Mouse (Mus musculus): ENCODE measurements around the gene 4933428G20Rik. TPM values are rescaled to one million over a fixed set of nuclear protein-coding genes. Genes with fewer than 3 reads are reported as not detected.

The 4933428G20Rik gene
- total RNA-seq, 2 experiments from 2014 or later, result not detected

DNA sequence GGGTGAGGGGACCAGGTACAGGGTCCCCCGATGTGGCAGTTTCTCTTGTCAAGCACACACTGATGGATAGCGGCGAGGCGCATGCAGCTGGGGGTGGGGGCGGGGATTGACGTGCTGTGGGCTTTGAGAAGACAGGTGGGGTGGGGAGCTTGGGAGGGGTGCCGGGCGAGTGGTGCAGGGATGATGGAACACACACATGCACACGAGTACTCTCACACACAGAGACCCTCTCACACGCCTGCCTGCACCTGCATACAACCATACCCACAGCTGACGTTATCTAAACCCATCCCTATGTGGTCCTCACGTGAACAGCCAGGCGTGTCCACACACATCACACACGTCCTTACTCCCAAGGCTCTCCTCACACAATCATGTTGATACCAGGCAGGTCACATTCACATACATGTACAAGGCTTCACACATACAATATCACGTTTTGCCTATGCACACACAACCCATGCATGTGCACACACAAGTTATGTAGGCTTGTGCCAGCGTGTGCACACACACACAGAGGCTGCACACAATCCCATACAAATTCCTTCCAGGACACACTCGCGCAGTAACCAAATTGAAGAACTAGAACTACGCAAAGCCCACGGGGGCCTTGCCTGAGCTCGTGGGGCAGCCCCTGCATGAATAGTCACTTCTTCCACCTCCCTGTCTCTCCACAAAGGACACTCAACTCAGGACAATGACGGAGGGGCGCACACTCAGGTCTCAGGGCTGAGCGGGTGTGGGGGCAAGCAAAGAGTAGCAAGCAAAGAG lies 9.8 kb upstream of the 4933428G20Rik start:
- ATAC-seq (replicated peaks; ENCODE audit: low FRiP score, poor library complexity, severe bottlenecking), result no peak

GRCm38 (mm10) chr11:97509058-97509457 lies 8.9 kb upstream of the 4933428G20Rik start:
- ATAC-seq (replicated peaks; ENCODE audit: low FRiP score, poor library complexity, severe bottlenecking), result no peak

DNA sequence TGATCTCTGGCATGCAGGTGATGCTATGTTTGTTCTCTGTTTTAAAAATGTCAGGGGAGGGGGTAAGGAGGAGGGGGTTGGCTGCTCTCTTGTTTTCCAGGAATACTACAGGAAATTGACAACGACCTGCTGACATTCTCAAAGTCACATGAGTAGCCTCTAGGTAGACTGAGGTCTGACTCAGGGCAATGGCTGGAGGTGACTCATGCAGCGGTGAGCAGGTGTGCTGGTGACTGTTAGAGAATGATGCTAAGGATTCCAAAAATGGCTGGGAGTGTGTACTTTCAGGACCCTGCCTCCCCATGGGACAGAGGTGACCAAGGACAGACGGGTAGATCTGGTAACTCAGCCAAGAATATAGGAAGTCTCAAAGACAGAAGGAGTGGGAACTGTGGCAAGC lies 8.1 kb upstream of the 4933428G20Rik start:
- ATAC-seq (replicated peaks; ENCODE audit: low FRiP score, poor library complexity, severe bottlenecking), result no peak

- no peak for ATAC-seq (replicated peaks; ENCODE audit: low FRiP score, poor library complexity, severe bottlenecking)
These were observed 6.2 kb upstream of the 4933428G20Rik start for GRCm38 (mm10) chr11:97506331-97506730.

DNA sequence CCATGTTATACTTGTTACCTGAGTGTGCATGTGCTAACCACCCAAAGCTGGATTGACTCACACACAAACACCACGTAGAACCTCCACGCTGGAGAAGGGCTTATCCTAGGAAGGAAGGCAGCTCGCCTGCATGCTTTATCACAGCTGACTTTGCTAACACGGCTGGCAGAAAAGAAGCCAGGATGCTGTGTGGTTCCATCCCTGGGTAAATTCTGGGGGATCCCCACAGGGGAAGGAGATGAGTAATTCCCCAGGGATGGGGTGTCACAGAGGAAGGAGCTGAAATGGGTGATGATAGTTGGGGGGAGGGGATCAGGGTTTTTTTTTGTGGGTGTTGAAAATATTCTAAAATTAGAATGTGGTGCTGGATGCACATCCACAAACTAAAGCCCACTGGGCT lies 5.6 kb upstream of the 4933428G20Rik start:
- ATAC-seq (replicated peaks; ENCODE audit: low FRiP score, poor library complexity, severe bottlenecking), result no peak

DNA sequence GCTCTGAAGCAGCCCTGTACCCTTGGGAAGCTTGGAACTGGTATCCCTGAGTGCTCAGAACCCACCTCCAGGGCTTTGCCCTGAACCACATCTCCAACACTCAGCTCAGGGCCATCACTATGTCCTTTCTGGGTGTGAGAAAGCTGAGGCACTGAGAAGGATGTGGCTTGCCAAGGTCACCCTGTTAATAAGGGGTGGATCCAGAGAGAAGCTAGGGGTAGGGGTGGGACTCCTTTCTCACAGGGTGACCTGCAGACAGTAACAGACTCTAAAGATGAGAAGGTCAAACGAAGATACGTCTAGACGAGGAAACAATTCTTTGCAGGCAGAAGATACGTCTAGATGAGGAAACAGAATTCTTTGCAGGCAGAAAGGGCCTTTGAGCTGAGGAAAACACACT lies 2.7 kb upstream of the 4933428G20Rik start:
- ATAC-seq (replicated peaks; ENCODE audit: low FRiP score, poor library complexity, severe bottlenecking), result no peak

DNA sequence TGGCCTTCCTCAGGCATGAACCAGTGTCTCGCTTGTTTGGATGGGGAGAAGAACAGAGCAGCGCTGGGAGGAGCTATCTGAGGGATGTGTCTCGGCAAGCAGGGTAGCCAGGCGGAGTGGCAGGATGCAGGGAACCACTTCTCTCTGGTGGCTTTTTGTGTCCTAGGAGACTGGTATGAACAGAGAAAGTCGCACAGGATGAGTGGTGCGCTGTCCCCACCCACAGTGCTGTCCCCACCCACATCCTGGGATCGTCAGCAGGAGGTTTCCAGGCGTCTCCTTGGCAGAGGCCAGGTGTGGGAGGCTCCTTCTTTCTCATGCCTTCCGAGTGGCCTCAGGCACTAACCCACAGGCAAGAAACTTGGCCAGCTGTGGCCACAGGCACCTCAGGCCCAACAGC lies 2.2 kb upstream of the 4933428G20Rik start:
- no peak for ATAC-seq (replicated peaks; ENCODE audit: low FRiP score, poor library complexity, severe bottlenecking)

DNA sequence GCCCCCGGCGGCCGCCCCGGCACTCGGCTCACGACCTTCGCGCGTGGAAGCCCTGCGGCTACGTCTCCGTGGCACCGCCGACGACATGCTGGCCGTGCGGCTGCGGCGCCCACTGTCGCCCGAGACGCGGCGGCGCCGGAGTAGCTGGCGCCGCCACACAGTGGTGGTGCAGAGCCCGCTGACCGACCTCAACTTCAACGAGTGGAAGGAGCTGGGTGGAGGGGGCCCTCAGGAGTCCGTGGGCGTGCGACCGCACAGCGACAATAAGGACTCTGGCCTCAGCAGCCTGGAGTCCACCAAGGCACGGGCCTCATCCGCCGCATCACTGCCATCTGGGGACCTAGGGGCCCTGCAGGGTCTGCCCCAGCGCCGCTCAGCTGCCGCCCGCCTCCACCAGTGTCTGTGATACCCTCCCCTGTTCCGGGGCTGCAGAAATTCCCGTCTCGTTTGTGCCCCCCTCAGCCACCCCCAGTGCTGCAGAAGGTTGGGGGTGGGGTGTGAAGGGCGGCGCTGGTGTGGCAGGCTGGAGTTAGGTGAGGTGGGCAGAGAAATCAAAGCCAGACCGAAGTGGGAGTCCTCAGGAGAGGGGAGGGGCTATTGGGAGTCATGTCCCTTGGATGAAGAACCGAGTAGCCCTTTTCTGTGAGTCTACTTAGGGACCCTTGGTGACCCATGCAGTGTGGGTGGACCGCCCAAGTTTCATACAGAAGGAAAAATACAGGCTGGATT lies 744 bp upstream of the 4933428G20Rik start:
- no peak for ATAC-seq (replicated peaks; ENCODE audit: low FRiP score, poor library complexity, severe bottlenecking)

DNA sequence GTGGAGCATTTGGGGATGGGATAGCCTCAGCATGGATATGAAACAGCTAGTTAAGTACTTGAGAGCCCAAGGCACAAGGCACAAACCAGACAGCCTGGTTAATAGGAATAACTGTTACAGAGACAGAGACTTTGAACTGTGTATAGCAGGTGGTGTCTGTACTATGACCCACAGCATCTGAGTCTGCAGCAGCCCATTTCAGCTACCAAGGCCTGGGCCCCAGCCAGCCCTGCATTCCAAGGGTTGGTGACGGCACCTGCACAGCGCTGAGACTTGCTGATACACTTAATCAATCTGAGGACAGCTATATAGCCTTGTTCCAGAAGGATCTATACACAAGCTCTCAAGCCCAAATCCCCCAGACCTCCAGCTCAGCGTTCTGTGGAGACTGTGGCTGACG lies 2.6 kb downstream of the 4933428G20Rik start:
- no peak for ATAC-seq (replicated peaks; ENCODE audit: low FRiP score, poor library complexity, severe bottlenecking)

DNA sequence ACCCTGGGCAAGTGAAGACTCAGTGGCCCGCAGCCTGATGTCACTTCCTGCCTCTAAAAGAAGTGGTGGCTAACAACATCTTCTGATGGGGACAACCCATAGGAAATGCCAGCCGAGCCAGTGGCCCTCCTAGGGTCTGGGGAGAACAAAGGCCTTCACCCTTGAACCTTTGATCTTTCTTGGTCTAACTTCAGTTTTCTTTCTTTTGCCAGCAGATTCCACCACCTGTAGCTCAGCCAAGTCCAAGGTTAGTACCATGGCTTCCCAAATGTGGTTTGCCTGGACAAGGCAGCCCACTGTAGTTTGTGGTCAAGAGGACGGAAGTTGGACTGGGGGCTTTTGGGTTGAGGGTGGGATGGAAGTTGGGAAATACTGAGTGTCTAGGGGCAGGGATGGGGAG lies 7.3 kb downstream of the 4933428G20Rik start:
- ATAC-seq (replicated peaks; ENCODE audit: low FRiP score, poor library complexity, severe bottlenecking), result no peak

- ATAC-seq (replicated peaks; ENCODE audit: low FRiP score, poor library complexity, severe bottlenecking), result no peak
These were observed 8.5 kb downstream of the 4933428G20Rik start for GRCm38 (mm10) chr11:97491640-97492039.

DNA sequence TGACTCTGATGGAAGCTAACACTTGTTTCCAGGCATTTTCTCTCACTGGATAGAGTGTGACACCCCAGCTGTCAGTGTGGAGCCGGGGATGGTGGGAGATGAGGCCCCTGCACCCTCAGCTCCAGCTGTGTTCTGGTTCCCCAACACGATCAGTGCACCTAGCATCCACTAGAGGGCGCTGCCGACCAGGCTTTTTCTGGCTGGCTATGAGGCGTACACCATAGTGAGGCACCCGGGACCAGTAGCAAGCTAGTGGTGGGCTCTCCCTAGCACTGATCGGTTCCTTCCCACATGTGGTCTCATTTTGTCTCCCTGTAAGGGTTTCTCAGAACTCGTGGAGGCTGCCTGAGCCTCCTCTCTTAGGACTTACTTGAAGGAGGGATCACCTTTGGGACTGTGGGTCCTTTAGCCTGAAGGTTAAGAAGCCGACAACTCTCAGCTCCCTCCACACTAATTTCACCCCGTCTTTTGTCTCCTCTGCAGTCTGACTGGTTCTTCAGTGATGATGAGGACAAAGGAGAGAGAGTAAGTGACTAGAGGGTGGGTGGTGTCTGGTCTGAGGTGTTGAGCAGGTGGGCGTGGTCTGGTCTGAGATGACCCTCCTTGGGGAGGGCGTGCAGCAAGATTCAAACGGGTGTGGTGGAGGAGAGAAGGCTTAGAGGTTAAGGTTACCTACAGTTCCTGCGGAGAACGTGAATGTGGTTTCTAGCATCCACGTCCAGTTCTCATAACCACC lies 10.4 kb downstream of the 4933428G20Rik start:
- ATAC-seq (replicated peaks; ENCODE audit: low FRiP score, poor library complexity, severe bottlenecking), result peak; percentile 62

DNA sequence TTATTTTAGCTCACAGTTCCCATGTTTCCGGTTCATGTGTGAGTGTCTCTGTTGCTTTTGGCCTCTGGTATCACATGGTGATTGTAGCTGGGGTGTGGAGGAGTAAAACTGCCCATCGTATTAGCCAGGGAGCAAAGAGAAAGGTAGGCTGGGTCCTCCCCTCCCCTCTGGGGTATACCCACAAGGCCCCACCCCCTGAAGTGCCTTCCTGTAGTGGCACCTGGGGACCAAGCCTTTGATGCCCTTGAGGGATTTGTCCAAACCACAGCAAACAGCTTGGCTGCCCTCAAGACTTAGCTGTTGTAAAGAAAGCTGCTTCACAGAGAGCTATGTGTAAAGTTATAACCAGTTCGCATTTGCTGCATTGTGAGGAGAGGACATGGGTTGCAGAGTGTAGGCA lies 12.5 kb downstream of the 4933428G20Rik start:
- ATAC-seq (replicated peaks; ENCODE audit: low FRiP score, poor library complexity, severe bottlenecking), result no peak

- no peak for ATAC-seq (replicated peaks; ENCODE audit: low FRiP score, poor library complexity, severe bottlenecking)
These were observed 14.5 kb downstream of the 4933428G20Rik start for GRCm38 (mm10) chr11:97485661-97486060.

DNA sequence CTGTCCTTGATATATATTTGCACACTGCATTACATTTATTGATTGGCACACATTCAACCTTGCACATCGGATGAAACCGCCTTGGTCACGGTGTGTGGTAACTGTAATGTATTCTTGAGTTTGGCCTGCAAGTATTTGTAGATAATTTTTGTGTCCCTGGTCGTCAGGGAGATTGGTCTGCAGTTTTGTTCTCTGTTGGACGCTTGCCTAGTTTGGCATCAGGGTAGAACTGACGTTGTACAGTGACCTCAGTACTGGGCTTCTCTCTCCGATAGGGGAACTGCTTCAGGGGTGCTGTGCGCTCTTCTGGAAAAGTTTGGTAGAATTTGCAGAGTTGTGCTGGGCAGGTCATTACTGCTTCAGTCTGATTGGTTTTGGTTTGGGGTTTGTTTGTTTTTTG lies 20.3 kb downstream of the 4933428G20Rik start:
- ATAC-seq (replicated peaks; ENCODE audit: low FRiP score, poor library complexity, severe bottlenecking), result no peak

DNA sequence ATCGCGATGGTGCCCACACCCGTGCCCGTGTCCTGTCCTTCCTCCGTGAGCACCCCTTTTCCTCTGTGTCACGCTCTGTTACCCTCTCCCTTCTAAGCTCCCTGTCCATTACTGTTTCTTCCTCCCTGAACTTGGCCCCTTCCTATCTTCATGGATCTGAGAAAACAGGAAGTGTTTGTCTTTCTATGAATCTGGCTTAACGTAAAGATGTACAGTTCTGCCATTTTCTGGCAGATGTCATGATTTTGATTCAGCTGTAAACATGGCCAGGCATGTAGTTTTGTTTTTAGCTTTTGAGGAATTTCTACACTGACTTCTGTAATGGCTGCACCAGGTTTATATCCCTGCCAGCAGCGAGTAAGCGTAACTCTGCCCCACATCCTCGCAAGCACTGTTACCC lies 21.1 kb downstream of the 4933428G20Rik start:
- ATAC-seq (replicated peaks; ENCODE audit: low FRiP score, poor library complexity, severe bottlenecking), result no peak

GRCm38 (mm10) chr11:97478345-97478744 lies 21.8 kb downstream of the 4933428G20Rik start:
- no peak for ATAC-seq (replicated peaks; ENCODE audit: low FRiP score, poor library complexity, severe bottlenecking)

- ATAC-seq (replicated peaks; ENCODE audit: low FRiP score, poor library complexity, severe bottlenecking), result no peak
These were observed 22.7 kb downstream of the 4933428G20Rik start for GRCm38 (mm10) chr11:97477431-97477830.

GRCm38 (mm10) chr11:97476334-97477095 lies 23.6 kb downstream of the 4933428G20Rik start:
- peak; percentile 62 for ATAC-seq (replicated peaks; ENCODE audit: low FRiP score, poor library complexity, severe bottlenecking)

- no peak for ATAC-seq (replicated peaks; ENCODE audit: low FRiP score, poor library complexity, severe bottlenecking)
These were observed 28.9 kb downstream of the 4933428G20Rik start for GRCm38 (mm10) chr11:97471276-97471675.
